Mouse (Mus musculus): Measurements from ENCODE around the gene Tle2. TPM values are rescaled to one million over a fixed set of nuclear protein-coding genes. Genes with fewer than 3 reads are reported as not detected.
A peak's percentile ranks its signal among the peaks of the same experiment; 100 is the strongest.

Tle2 gene
- polyA plus RNA-seq, 1 experiment from 2014 or later = 14.3 TPM

DNA sequence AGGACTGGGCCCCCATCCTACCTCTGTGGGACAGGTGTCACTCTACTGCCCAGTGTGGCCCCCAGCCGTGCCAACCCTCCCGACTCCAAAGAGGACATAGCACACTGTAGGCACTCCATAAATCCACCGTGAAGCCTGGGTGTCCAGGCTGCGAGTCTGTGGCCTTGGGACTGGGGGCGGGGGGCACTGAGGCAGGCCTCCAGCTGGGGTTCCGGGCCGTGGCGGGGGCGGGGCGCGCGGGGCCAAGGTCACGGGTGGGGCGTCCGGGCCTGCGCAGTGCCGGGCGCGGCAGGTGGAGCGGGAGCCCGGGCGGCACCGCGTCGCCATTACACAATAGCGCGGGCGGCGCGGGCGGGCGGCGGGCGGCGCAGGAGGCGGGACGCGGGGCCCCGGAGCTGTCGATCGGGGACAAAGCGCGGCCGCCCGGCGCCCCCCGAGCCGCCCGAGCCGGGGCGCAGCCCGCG lies 15.2 kb upstream of the Tle2 start, which contains the start of gene Aes:
Gene Aes, plus strand, starts transcription at position 326 of the 464 bp plus-strand sequence.
- Histone ChIP-seq H3K27ac (peak within 1 kb of the TSS; percentile 91), H3K4me2 (peak within 1 kb of the TSS; percentile 93), H3K4me3 (replicated peaks) (peak within 1 kb of the TSS; percentile 90), H3K4me1 (peaks cover 38% of the 10 kb centered on the region), H3K9ac (peak within 1 kb of the TSS; percentile 99), H3K36me3 (replicated peaks) (peaks cover 5% of the 10 kb centered on the region), H3K9me3 (no peaks in the 10 kb centered on the region), H3K27me3 (peaks cover 26% of the 10 kb centered on the region)
- ATAC-seq (ENCODE audit: low FRiP score) = peak; percentile 75
- 1% methylated on average over 18 of the region's 53 CpGs for WGBS

- peak overlapping the region; percentile 93 for H3K4me2 ChIP-seq
- peaks cover 45% of the 10 kb centered on the region for H3K4me1 ChIP-seq
- H3K4me3 ChIP-seq (replicated peaks) = peak overlapping the region; percentile 90
- H3K27me3 ChIP-seq = peaks cover 33% of the 10 kb centered on the region
- ATAC-seq (ENCODE audit: low FRiP score) = peak; percentile 40
- peak overlapping the region; percentile 99 for H3K9ac ChIP-seq
- H3K9me3 ChIP-seq = no peaks in the 10 kb centered on the region
- peak overlapping the region; percentile 91 for H3K27ac ChIP-seq
- under 1% methylated on average over 34 of the region's 36 CpGs for WGBS
- H3K36me3 ChIP-seq (replicated peaks) = peaks cover 8% of the 10 kb centered on the region
Observed at GRCm38 (mm10) chr10:81559627-81560539, 14.5 kb upstream of the Tle2 start.

- Histone ChIP-seq H3K9ac (peak overlapping the region; percentile 99), H3K4me1 (peaks cover 55% of the 10 kb centered on the region), H3K4me3 (replicated peaks) (peak overlapping the region; percentile 90), H3K27me3 (peaks cover 43% of the 10 kb centered on the region), H3K4me2 (peak overlapping the region; percentile 93), H3K9me3 (no peaks in the 10 kb centered on the region), H3K27ac (peak overlapping the region; percentile 91), H3K36me3 (replicated peaks) (peaks cover 18% of the 10 kb centered on the region)
- WGBS = 31% methylated on average over 16 of the region's 16 CpGs
- ATAC-seq (ENCODE audit: low FRiP score) = no peak
Observed at GRCm38 (mm10) chr10:81560719-81561459, 13.5 kb upstream of the Tle2 start.

DNA sequence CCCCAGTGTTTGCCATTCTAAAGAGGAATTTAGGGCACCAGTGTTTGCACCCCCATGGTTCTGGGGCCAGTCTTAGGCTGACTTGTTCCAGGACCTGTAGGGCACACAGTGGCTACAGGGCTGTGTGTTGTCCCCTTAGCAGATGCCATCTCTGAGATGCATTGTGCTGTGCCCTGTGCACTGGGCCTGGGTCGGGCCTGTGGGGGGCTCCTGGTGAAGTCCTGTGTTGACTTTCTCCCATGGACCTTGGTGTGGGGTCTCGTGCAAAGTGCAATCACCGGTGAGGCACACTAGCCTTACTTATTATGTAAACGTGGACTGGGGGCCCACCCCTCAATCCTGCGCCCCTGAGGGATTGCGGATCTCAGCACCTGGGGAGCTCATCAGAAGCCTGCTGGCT lies 11.9 kb upstream of the Tle2 start:
- Histone ChIP-seq H3K36me3 (replicated peaks) (peaks cover 27% of the 10 kb centered on the region), H3K27me3 (peaks cover 59% of the 10 kb centered on the region), H3K27ac (no peak overlapping the region), H3K9ac (0 out of 2 replicates have a peak overlapping the region, but pooled peaks have one; percentile 17), H3K9me3 (no peaks in the 10 kb centered on the region), H3K4me2 (peak overlapping the region; percentile 39; the same call in 1 of the 2 replicates), H3K4me1 (peaks cover 55% of the 10 kb centered on the region), H3K4me3 (replicated peaks) (no peak overlapping the region)
- ATAC-seq (ENCODE audit: low FRiP score) = no peak
- 71% methylated on average over 6 of the region's 6 CpGs for WGBS

GRCm38 (mm10) chr10:81563481-81563880 lies 10.9 kb upstream of the Tle2 start:
- 51% methylated on average over 6 of the region's 6 CpGs for WGBS
- ATAC-seq (ENCODE audit: low FRiP score) = no peak
- H3K36me3 ChIP-seq (replicated peaks) = peaks cover 27% of the 10 kb centered on the region
- H3K4me2 ChIP-seq = peak overlapping the region; percentile 39; the same call in 1 of the 2 replicates
- no peak overlapping the region for H3K4me3 ChIP-seq (replicated peaks)
- H3K9me3 ChIP-seq = no peaks in the 10 kb centered on the region
- no peak overlapping the region for H3K9ac ChIP-seq
- no peak overlapping the region for H3K27ac ChIP-seq
- H3K4me1 ChIP-seq = peaks cover 63% of the 10 kb centered on the region
- peaks cover 67% of the 10 kb centered on the region for H3K27me3 ChIP-seq

DNA sequence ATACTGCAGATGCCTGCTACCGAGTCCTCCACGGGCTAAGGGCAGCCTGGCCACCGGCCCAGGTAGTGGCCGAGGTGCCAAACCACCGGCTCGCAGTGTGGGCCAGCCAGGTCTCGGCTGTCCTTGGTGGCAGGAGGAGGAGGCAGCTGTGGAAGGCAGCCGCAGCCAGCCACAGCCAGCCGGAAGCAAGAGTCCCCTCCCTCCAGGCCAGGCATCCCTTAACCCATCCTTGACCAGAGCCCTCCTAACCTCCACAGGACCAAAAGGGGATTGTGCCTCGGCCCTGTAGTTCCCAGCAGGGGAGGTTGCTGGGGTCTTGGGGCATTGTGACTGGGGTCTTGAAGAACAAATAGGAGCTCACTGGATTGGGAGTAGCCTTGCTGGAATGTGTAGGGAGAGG lies 10.1 kb upstream of the Tle2 start:
- no peak overlapping the region for H3K9ac ChIP-seq
- H3K4me2 ChIP-seq = peak overlapping the region; percentile 39
- H3K27ac ChIP-seq = no peak overlapping the region
- 1% methylated on average over 10 of the region's 10 CpGs for WGBS
- H3K4me1 ChIP-seq = peaks cover 71% of the 10 kb centered on the region
- H3K36me3 ChIP-seq (replicated peaks) = peaks cover 27% of the 10 kb centered on the region
- peaks cover 75% of the 10 kb centered on the region for H3K27me3 ChIP-seq
- ATAC-seq (ENCODE audit: low FRiP score) = no peak
- H3K9me3 ChIP-seq = no peaks in the 10 kb centered on the region
- 0 out of 2 replicates have a peak overlapping the region, but pooled peaks have one; percentile 19 for H3K4me3 ChIP-seq (replicated peaks)

DNA sequence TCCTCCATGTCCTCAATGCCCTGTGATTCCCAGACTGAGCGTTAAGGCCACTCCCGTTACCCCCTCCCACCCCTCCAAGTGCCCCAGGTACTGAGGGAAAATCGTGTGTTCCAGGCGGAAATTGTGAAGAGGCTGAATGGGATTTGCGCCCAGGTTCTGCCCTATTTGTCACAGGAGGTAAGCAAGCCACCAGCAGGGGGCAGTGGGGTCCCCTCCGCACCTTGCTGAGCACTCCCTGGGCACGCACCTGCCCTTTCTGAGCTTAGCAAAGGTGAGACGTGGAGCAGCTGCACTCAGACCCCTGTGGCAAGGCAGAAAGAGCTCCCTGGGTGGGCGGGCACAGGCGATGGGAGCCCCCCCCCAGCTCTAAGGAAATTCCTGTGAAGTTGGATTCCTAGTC lies 9.6 kb upstream of the Tle2 start:
- Histone ChIP-seq H3K4me2 (no peak overlapping the region), H3K36me3 (replicated peaks) (peaks cover 27% of the 10 kb centered on the region), H3K9me3 (no peaks in the 10 kb centered on the region), H3K4me1 (peaks cover 76% of the 10 kb centered on the region), H3K27ac (no peak overlapping the region), H3K4me3 (replicated peaks) (no peak overlapping the region), H3K27me3 (peaks cover 80% of the 10 kb centered on the region), H3K9ac (no peak overlapping the region)
- ATAC-seq (ENCODE audit: low FRiP score) = no peak
- 10% methylated on average over 10 of the region's 10 CpGs for WGBS

GRCm38 (mm10) chr10:81565257-81566228 lies 8.8 kb upstream of the Tle2 start:
- Histone ChIP-seq H3K9ac (no peak overlapping the region), H3K36me3 (replicated peaks) (peaks cover 27% of the 10 kb centered on the region), H3K27ac (no peak overlapping the region), H3K4me1 (peaks cover 78% of the 10 kb centered on the region), H3K9me3 (no peaks in the 10 kb centered on the region), H3K4me2 (no peak overlapping the region), H3K4me3 (replicated peaks) (no peak overlapping the region), H3K27me3 (peaks cover 82% of the 10 kb centered on the region)
- no peak for ATAC-seq (ENCODE audit: low FRiP score)
- WGBS = 29% methylated on average over 20 of the region's 20 CpGs

GRCm38 (mm10) chr10:81568381-81569191 lies 5.8 kb upstream of the Tle2 start:
- no peak overlapping the region; the same call in 1 of the 2 replicates for H3K9ac ChIP-seq
- H3K27ac ChIP-seq = peak overlapping the region; percentile 83
- H3K4me2 ChIP-seq = peak overlapping the region; percentile 36
- 6% methylated on average over 15 of the region's 16 CpGs for WGBS
- peaks cover 21% of the 10 kb centered on the region for H3K36me3 ChIP-seq (replicated peaks)
- ATAC-seq (ENCODE audit: low FRiP score) = 0 out of 2 replicates have a peak, but pooled peaks have one; percentile 5
- no peak overlapping the region for H3K4me3 ChIP-seq (replicated peaks)
- H3K4me1 ChIP-seq = peaks cover 71% of the 10 kb centered on the region
- H3K27me3 ChIP-seq = peaks cover 79% of the 10 kb centered on the region
- H3K9me3 ChIP-seq = no peaks in the 10 kb centered on the region

- Histone ChIP-seq H3K27me3 (peaks cover 79% of the 10 kb centered on the region), H3K9me3 (no peaks in the 10 kb centered on the region), H3K4me2 (no peak overlapping the region), H3K4me1 (peaks cover 70% of the 10 kb centered on the region), H3K9ac (no peak overlapping the region), H3K36me3 (replicated peaks) (peaks cover 21% of the 10 kb centered on the region), H3K4me3 (replicated peaks) (no peak overlapping the region), H3K27ac (peak overlapping the region; percentile 89)
- ATAC-seq (ENCODE audit: low FRiP score) = no peak
- 25% methylated on average over 9 of the region's 9 CpGs for WGBS
Observed at GRCm38 (mm10) chr10:81569507-81570237, 4.7 kb upstream of the Tle2 start.
